In the genomic region with DNA sequence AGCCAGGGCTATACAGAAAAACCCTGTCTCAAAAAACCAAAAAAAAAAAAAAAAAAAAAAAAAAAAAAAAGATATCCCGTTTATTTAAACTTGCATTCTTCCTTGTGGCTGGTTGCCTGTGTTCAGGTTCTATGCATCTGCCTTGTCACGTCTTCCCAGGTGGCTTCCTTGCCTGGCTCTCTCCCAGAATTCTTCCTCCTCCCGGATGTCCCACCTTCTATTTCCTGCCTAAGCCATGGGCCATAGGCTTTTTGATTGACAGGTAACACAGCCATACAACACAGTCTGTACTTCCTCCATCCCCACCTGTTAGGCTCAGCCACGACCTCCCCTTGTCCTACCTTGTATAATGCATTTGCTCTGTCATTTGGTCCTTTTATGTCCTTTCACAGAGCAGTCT, we compare ENCODE assay signal across 14 mouse cellular contexts. TPM values are rescaled to one million over a fixed set of nuclear protein-coding genes. Genes with fewer than 3 reads are reported as not detected.
DNase-seq lines count a peak whose midpoint lies in the region; ATAC-seq and TF ChIP-seq lines count a peak whose summit lies in the region.
"Had no signal": no experiment of that assay in that cellular context is flagged by ENCODE, and none has a peak within 500 bp of the region (broad histone marks: within the 10 kb centered on the region; RNA-seq: fewer than 3 reads in every experiment).

A gene (plus strand): TSS at position 330 of the 400 bp plus-strand sequence.

- no peak within 1 kb of the TSS for H3K4me3 ChIP-seq in kidney, postnatal 0 days (replicated peaks; ENCODE audit: low read depth, low read length)
- peak within 1 kb of the TSS; percentile 85 for H3K4me3 ChIP-seq in ES-Bruce4 (ENCODE audit: low read depth, low read length)
- no peak within 1 kb of the TSS for H3K4me3 ChIP-seq in bone marrow macrophage, adult 2 months (ENCODE audit: insufficient read depth, low read length)
- H3K4me3 ChIP-seq: layer of hippocampus, adult 2 months; liver, embryonic 13.5 days; stomach, embryonic 15.5 days had no signal

- H3K27me3 ChIP-seq in kidney, postnatal 0 days (ENCODE audit: insufficient read depth, low read length): no peaks in the 10 kb centered on the region
- H3K27me3 ChIP-seq in ES-Bruce4 (ENCODE audit: control insufficient read depth, insufficient read depth, low read length, poor library complexity, severe bottlenecking): no peaks in the 10 kb centered on the region
- H3K27me3 ChIP-seq: liver, embryonic 13.5 days; stomach, embryonic 15.5 days had no signal

- no peak within 1 kb of the TSS for H3K4me2 ChIP-seq in kidney, postnatal 0 days (ENCODE audit: low read length)
- H3K4me2 ChIP-seq: liver, embryonic 13.5 days; stomach, embryonic 15.5 days had no signal

- H3K27ac ChIP-seq in kidney, postnatal 0 days: no peak within 1 kb of the TSS
- no peak within 1 kb of the TSS for H3K27ac ChIP-seq in ES-Bruce4 (ENCODE audit: insufficient read depth, low read length)
- H3K27ac ChIP-seq in bone marrow macrophage, adult 2 months (ENCODE audit: insufficient read depth, low read depth, low read length): no peak within 1 kb of the TSS
- H3K27ac ChIP-seq: hindbrain, postnatal 0 days; layer of hippocampus, adult 2 months; liver, embryonic 13.5 days; stomach, embryonic 15.5 days had no signal

- no peaks in the 10 kb centered on the region for H3K9me3 ChIP-seq in kidney, postnatal 0 days (replicated peaks; ENCODE audit: low read length)
- no peaks in the 10 kb centered on the region for H3K9me3 ChIP-seq in ES-Bruce4 (replicated peaks; ENCODE audit: control insufficient read depth, insufficient read depth, low read length, poor library complexity, severe bottlenecking)
- H3K9me3 ChIP-seq: liver, embryonic 13.5 days; stomach, embryonic 15.5 days had no signal

- TF ChIP-seq EP300 in ES-Bruce4 (IDR thresholded peaks at IDR 0.05; ENCODE audit: insufficient read depth, low read depth, low read length): no peak

- peak; percentile 68 for TF ChIP-seq POLR2A in ES-Bruce4 (IDR thresholded peaks at IDR 0.05; ENCODE audit: insufficient read depth, low read length)
- no peak for TF ChIP-seq POLR2A in bone marrow macrophage, adult 2 months (IDR thresholded peaks at IDR 0.05; ENCODE audit: borderline replicate concordance, low read depth, low read length)

- DNase-seq in kidney, postnatal 0 days (ENCODE audit: low spot score): no peak
- no peak for DNase-seq in kidney, postnatal 4 days
- no peak for DNase-seq in left cerebral cortex, adult 11 months (ENCODE audit: low spot score)
- no peak for DNase-seq in cerebellum, adult 8-10 months
- DNase-seq in adrenal gland, postnatal 4 days (ENCODE audit: low spot score in 2 of 2): no peak
- DNase-seq: gastrocnemius, postnatal 10 days; liver, embryonic 13.5 days; lung, postnatal 4 days had no signal

- H3K4me1 ChIP-seq in kidney, postnatal 0 days (replicated peaks; ENCODE audit: insufficient read depth, low read length): 0 out of 2 replicates have a peak, but pooled peaks cover 3% of the 10 kb centered on the region
- peaks cover 4% of the 10 kb centered on the region for H3K4me1 ChIP-seq in ES-Bruce4 (ENCODE audit: control insufficient read depth, insufficient read depth, low read length)
- H3K4me1 ChIP-seq in bone marrow macrophage, adult 2 months (ENCODE audit: control insufficient read depth, insufficient read depth, low read length): peaks cover 26% of the 10 kb centered on the region
- H3K4me1 ChIP-seq: stomach, embryonic 15.5 days had no signal

- H3K36me3 ChIP-seq in kidney, postnatal 0 days (ENCODE audit: insufficient read depth, low read length): no peaks in the 10 kb centered on the region
- no peaks in the 10 kb centered on the region for H3K36me3 ChIP-seq in ES-Bruce4 (ENCODE audit: control insufficient read depth, insufficient read depth, low read length, poor library complexity, severe bottlenecking)
- H3K36me3 ChIP-seq: liver, embryonic 13.5 days; stomach, embryonic 15.5 days had no signal

- no peak for ATAC-seq in kidney, postnatal 0 days (replicated peaks; ENCODE audit: low FRiP score, low read depth)
- no peak for ATAC-seq in megakaryocyte, adult 5-6 weeks (ENCODE audit: poor library complexity, severe bottlenecking)
- ATAC-seq: hindbrain, postnatal 0 days had no signal

- TF ChIP-seq CTCF in kidney, postnatal 0 days (IDR thresholded peaks at IDR 0.05; ENCODE audit: low read depth): no peak
- TF ChIP-seq CTCF in ES-Bruce4 (IDR thresholded peaks at IDR 0.05; ENCODE audit: low read depth, low read length): no peak
- no peak for TF ChIP-seq CTCF in bone marrow macrophage, adult 2 months (IDR thresholded peaks at IDR 0.05; ENCODE audit: low read depth, low read length)

- H3K9ac ChIP-seq in kidney, postnatal 0 days (ENCODE audit: low read depth, low read length): no peak within 1 kb of the TSS
- peak within 1 kb of the TSS; percentile 62 for H3K9ac ChIP-seq in ES-Bruce4 (ENCODE audit: low read depth, poor library complexity, severe bottlenecking)
- H3K9ac ChIP-seq: liver, embryonic 13.5 days; stomach, embryonic 15.5 days had no signal

- 71% methylated on average over 4 of the region's 4 CpGs for WGBS in kidney, postnatal 0 days

RNA-seq across cellular contexts. Expression of the gene that starts here (rescaled TPM):
- 12.2 and 13.5 TPM in 2 replicates for polyA plus RNA-seq in kidney, postnatal 0 days (2015; fragmentation: Nextera tagmentation; extraction: Ambion mirVana)
- 10.6 and 11.8 TPM in 2 replicates for polyA plus RNA-seq in ES-Bruce4 (2011; ENCODE audit: insufficient read depth, insufficient read length, low read depth, missing spikeins)
- polyA plus RNA-seq in bone marrow macrophage, adult 2 months (2012; ENCODE audit: insufficient read depth, insufficient read length, missing spikeins): 50.7 and 54.3 TPM in 2 replicates
- total RNA-seq in megakaryocyte, adult 5-6 weeks (2015): 44.4 and 45.1 TPM in 2 replicates
- 51.2 and 59.3 TPM in 2 replicates for total RNA-seq in megakaryocyte, adult 5-6 weeks (2017)
- total RNA-seq in adrenal gland, postnatal 4 days (2021): 1 to 10 TPM; 4.1 to 5.8 TPM

Comparison
In these comparisons a context has a peak if more than half of its experiments do, and no peak if none do; other contexts are left out.
1. RNA of the gene that starts here (total RNA-seq): 44.4 to 59.3 TPM in megakaryocyte, adult 5-6 weeks; 4.1 to 5.8 TPM in adrenal gland, postnatal 4 days; every median in the first group is over 4 times any median in the second.